Comparison of ENCODE assay signal across 42 mouse cellular contexts in genomic region chr10:129490101-129490500, GRCm38 (mm10). TPM values are rescaled to one million over a fixed set of nuclear protein-coding genes. Genes with fewer than 3 reads are reported as not detected.
A peak's percentile ranks its signal among the peaks of the same experiment; 100 is the strongest.
DNase-seq lines count a peak whose midpoint lies in the region; ATAC-seq lines count a peak whose summit lies in the region.
"Had no signal": no experiment of that assay in that cellular context is flagged by ENCODE, and none has a peak within 500 bp of the region (broad histone marks: within the 10 kb centered on the region; RNA-seq: fewer than 3 reads in every experiment).

No protein-coding gene starts in this region.

- no peak overlapping the region for H3K9ac ChIP-seq in forebrain, embryonic 16.5 days (replicated peaks; ENCODE audit: low read depth, low read length)
- H3K9ac ChIP-seq: forebrain, embryonic 12.5 days; hindbrain, embryonic 12.5 days; intestine, embryonic 15.5 days; liver, embryonic 14.5 days; midbrain, embryonic 13.5 days; neural tube, embryonic 13.5 days had no signal

- H3K9me3 ChIP-seq in forebrain, embryonic 16.5 days (ENCODE audit: control insufficient read depth, low read length): no peaks in the 10 kb centered on the region
- H3K9me3 ChIP-seq: forebrain, embryonic 12.5 days; hindbrain, embryonic 12.5 days; intestine, embryonic 15.5 days; midbrain, embryonic 13.5 days; neural tube, embryonic 13.5 days had no signal

- intact Hi-C loops in left cerebral cortex, postnatal 25 days (cut with DNase I): no loop called here
- intact Hi-C loops in gastrocnemius, postnatal 36 days (cut with DNase I): no loop called here

- H3K4me3 ChIP-seq in forebrain, embryonic 16.5 days (replicated peaks; ENCODE audit: low read length): no peak overlapping the region
- H3K4me3 ChIP-seq: erythroblast, embryonic 14.5 days; forebrain, embryonic 12.5 days; hindbrain, embryonic 12.5 days; intestine, embryonic 15.5 days; midbrain, embryonic 13.5 days; neural tube, embryonic 13.5 days had no signal

- H3K27me3 ChIP-seq in forebrain, embryonic 16.5 days (replicated peaks; ENCODE audit: control insufficient read depth, insufficient read depth, low read length): no peaks in the 10 kb centered on the region
- H3K27me3 ChIP-seq: forebrain, embryonic 12.5 days; hindbrain, embryonic 12.5 days; intestine, embryonic 15.5 days; midbrain, embryonic 13.5 days; neural tube, embryonic 13.5 days; Patski had no signal

- no peaks in the 10 kb centered on the region for H3K4me1 ChIP-seq in forebrain, embryonic 16.5 days (replicated peaks; ENCODE audit: control insufficient read depth, insufficient read depth, low read length)
- H3K4me1 ChIP-seq: forebrain, embryonic 12.5 days; hindbrain, embryonic 12.5 days; intestine, embryonic 15.5 days; midbrain, embryonic 13.5 days; neural tube, embryonic 13.5 days had no signal

- no peaks in the 10 kb centered on the region for H3K36me3 ChIP-seq in forebrain, embryonic 16.5 days (ENCODE audit: control insufficient read depth, insufficient read depth)
- H3K36me3 ChIP-seq: forebrain, embryonic 12.5 days; hindbrain, embryonic 12.5 days; intestine, embryonic 15.5 days; midbrain, embryonic 13.5 days; neural tube, embryonic 13.5 days had no signal

- H3K27ac ChIP-seq in forebrain, embryonic 16.5 days (ENCODE audit: low read length): no peak overlapping the region
- H3K27ac ChIP-seq: forebrain, embryonic 12.5 days; hindbrain, embryonic 12.5 days; hindbrain, postnatal 0 days; intestine, embryonic 15.5 days; kidney, postnatal 0 days; liver, embryonic 14.5 days; macrophage; midbrain, embryonic 13.5 days; neural tube, embryonic 13.5 days had no signal

- DNase-seq in layer of hippocampus, adult 9-10 months (ENCODE audit: low spot score): peak; percentile 0
- DNase-seq in layer of hippocampus, adult 8-10 months (ENCODE audit: low spot score in 2 of 2): no peak
- peak; percentile 35 to 55 for DNase-seq in right cerebral cortex, adult 2 months (ENCODE audit: low spot score in 2 of 2)
- DNase-seq in right cerebral cortex, postnatal 4 days: no peak
- DNase-seq in left cerebral cortex, postnatal 25 days (ENCODE audit: low spot score in 2 of 2): peak; percentile 4 to 80
- DNase-seq in heart, adult 8-10 months (ENCODE audit: low spot score): no peak
- no peak for DNase-seq in gastrocnemius, postnatal 36 days
- DNase-seq: adrenal gland, postnatal 10 days; cerebellum, adult 11 months; cerebellum, adult 9-10 months; gastrocnemius, postnatal 14 days; heart, adult 11 months; heart, postnatal 36 days; kidney, adult 2 months; kidney, postnatal 4 days; liver; lung, adult 2 months; lung, postnatal 10 days; thymus, postnatal 14 days had no signal

- H3K4me2 ChIP-seq in forebrain, embryonic 16.5 days (ENCODE audit: low read length): no peak overlapping the region
- H3K4me2 ChIP-seq: forebrain, embryonic 12.5 days; heart, embryonic 11.5 days; hindbrain, embryonic 12.5 days; intestine, embryonic 15.5 days; midbrain, embryonic 13.5 days; neural tube, embryonic 13.5 days had no signal

- no peak for ATAC-seq in forebrain, embryonic 16.5 days
- ATAC-seq: hindbrain, postnatal 0 days; intestine, embryonic 15.5 days; midbrain, embryonic 13.5 days; Patski had no signal

- 80% methylated on average over 2 of the region's 2 CpGs for WGBS in forebrain, embryonic 16.5 days

RNA-seq across cellular contexts. Expression of gene Olfr789, which starts 5.5 kb away (rescaled TPM):
- not detected for total RNA-seq in layer of hippocampus, adult 8-10 months (2022)
- not detected for total RNA-seq in left cerebral cortex, postnatal 25 days (2021)
- total RNA-seq in heart, adult 8-10 months (2022): not detected
- polyA plus RNA-seq in forebrain, embryonic 16.5 days (2015; fragmentation: Nextera tagmentation; extraction: Ambion mirVana): not detected in 2 replicates
- total RNA-seq in gastrocnemius, postnatal 36 days (2021): not detected
- total RNA-seq: adrenal gland, postnatal 10 days; gastrocnemius, postnatal 14 days; heart, postnatal 36 days; hindbrain, postnatal 0 days; layer of hippocampus, postnatal 10 days; megakaryocyte-erythroid progenitor cell, adult 5-6 weeks; MEL had no signal
- polyA plus RNA-seq: cortical plate, adult 2 months; embryonic facial prominence, embryonic 14.5 days; erythroblast, embryonic 14.5 days; forebrain, embryonic 12.5 days; heart, embryonic 11.5 days; heart, embryonic 16.5 days; hindbrain, embryonic 12.5 days; hindbrain, postnatal 0 days; intestine, embryonic 15.5 days; kidney, adult 2 months; kidney, postnatal 0 days; limb, embryonic 11.5 days; liver, embryonic 14.5 days; lung, adult 2 months; macrophage; midbrain, embryonic 13.5 days; neural tube, embryonic 13.5 days; Patski; small intestine, adult 2 months; stomach, embryonic 14.5 days; urinary bladder, adult 2 months had no signal

RNA-seq across cellular contexts. Expression of gene Olfr790, which starts 8.2 kb away (rescaled TPM):
- not detected for total RNA-seq in layer of hippocampus, adult 8-10 months (2022)
- not detected for total RNA-seq in left cerebral cortex, postnatal 25 days (2021)
- not detected for total RNA-seq in heart, adult 8-10 months (2022)
- polyA plus RNA-seq in forebrain, embryonic 16.5 days (2015; fragmentation: Nextera tagmentation; extraction: Ambion mirVana): not detected in 2 replicates
- not detected for total RNA-seq in gastrocnemius, postnatal 36 days (2021)
- total RNA-seq: adrenal gland, postnatal 10 days; gastrocnemius, postnatal 14 days; heart, postnatal 36 days; hindbrain, postnatal 0 days; layer of hippocampus, postnatal 10 days; megakaryocyte-erythroid progenitor cell, adult 5-6 weeks; MEL had no signal
- polyA plus RNA-seq: cortical plate, adult 2 months; embryonic facial prominence, embryonic 14.5 days; erythroblast, embryonic 14.5 days; forebrain, embryonic 12.5 days; heart, embryonic 11.5 days; heart, embryonic 16.5 days; hindbrain, embryonic 12.5 days; hindbrain, postnatal 0 days; intestine, embryonic 15.5 days; kidney, adult 2 months; kidney, postnatal 0 days; limb, embryonic 11.5 days; liver, embryonic 14.5 days; lung, adult 2 months; macrophage; midbrain, embryonic 13.5 days; neural tube, embryonic 13.5 days; Patski; small intestine, adult 2 months; stomach, embryonic 14.5 days; urinary bladder, adult 2 months had no signal

RNA-seq across cellular contexts. Expression of gene Olfr788, which starts 19.3 kb away (rescaled TPM):
- total RNA-seq in layer of hippocampus, adult 8-10 months (2022): not detected
- total RNA-seq in left cerebral cortex, postnatal 25 days (2021): not detected
- not detected for total RNA-seq in heart, adult 8-10 months (2022)
- not detected in 2 replicates for polyA plus RNA-seq in forebrain, embryonic 16.5 days (2015; fragmentation: Nextera tagmentation; extraction: Ambion mirVana)
- not detected for total RNA-seq in gastrocnemius, postnatal 36 days (2021)
- total RNA-seq: adrenal gland, postnatal 10 days; gastrocnemius, postnatal 14 days; heart, postnatal 36 days; hindbrain, postnatal 0 days; layer of hippocampus, postnatal 10 days; megakaryocyte-erythroid progenitor cell, adult 5-6 weeks; MEL had no signal
- polyA plus RNA-seq: cortical plate, adult 2 months; embryonic facial prominence, embryonic 14.5 days; erythroblast, embryonic 14.5 days; forebrain, embryonic 12.5 days; heart, embryonic 11.5 days; heart, embryonic 16.5 days; hindbrain, embryonic 12.5 days; hindbrain, postnatal 0 days; intestine, embryonic 15.5 days; kidney, adult 2 months; kidney, postnatal 0 days; limb, embryonic 11.5 days; liver, embryonic 14.5 days; lung, adult 2 months; macrophage; midbrain, embryonic 13.5 days; neural tube, embryonic 13.5 days; Patski; small intestine, adult 2 months; stomach, embryonic 14.5 days; urinary bladder, adult 2 months had no signal

RNA-seq across cellular contexts. Expression of gene Olfr787, which starts 28.4 kb away (rescaled TPM):
- total RNA-seq in layer of hippocampus, adult 8-10 months (2022): not detected
- total RNA-seq in left cerebral cortex, postnatal 25 days (2021): not detected
- total RNA-seq in heart, adult 8-10 months (2022): not detected
- not detected in 2 replicates for polyA plus RNA-seq in forebrain, embryonic 16.5 days (2015; fragmentation: Nextera tagmentation; extraction: Ambion mirVana)
- not detected for total RNA-seq in gastrocnemius, postnatal 36 days (2021)
- total RNA-seq: adrenal gland, postnatal 10 days; gastrocnemius, postnatal 14 days; heart, postnatal 36 days; hindbrain, postnatal 0 days; layer of hippocampus, postnatal 10 days; megakaryocyte-erythroid progenitor cell, adult 5-6 weeks; MEL had no signal
- polyA plus RNA-seq: cortical plate, adult 2 months; embryonic facial prominence, embryonic 14.5 days; erythroblast, embryonic 14.5 days; forebrain, embryonic 12.5 days; heart, embryonic 11.5 days; heart, embryonic 16.5 days; hindbrain, embryonic 12.5 days; hindbrain, postnatal 0 days; intestine, embryonic 15.5 days; kidney, adult 2 months; kidney, postnatal 0 days; limb, embryonic 11.5 days; liver, embryonic 14.5 days; lung, adult 2 months; macrophage; midbrain, embryonic 13.5 days; Patski; small intestine, adult 2 months; stomach, embryonic 14.5 days; urinary bladder, adult 2 months had no signal

RNA-seq across cellular contexts. Expression of gene Olfr791, which starts 31.5 kb away (rescaled TPM):
- total RNA-seq in layer of hippocampus, adult 8-10 months (2022): not detected
- total RNA-seq in left cerebral cortex, postnatal 25 days (2021): not detected
- total RNA-seq in heart, adult 8-10 months (2022): not detected
- polyA plus RNA-seq in forebrain, embryonic 16.5 days (2015; fragmentation: Nextera tagmentation; extraction: Ambion mirVana): not detected in 2 replicates
- not detected for total RNA-seq in gastrocnemius, postnatal 36 days (2021)
- total RNA-seq: adrenal gland, postnatal 10 days; gastrocnemius, postnatal 14 days; heart, postnatal 36 days; hindbrain, postnatal 0 days; layer of hippocampus, postnatal 10 days; megakaryocyte-erythroid progenitor cell, adult 5-6 weeks; MEL had no signal
- polyA plus RNA-seq: cortical plate, adult 2 months; embryonic facial prominence, embryonic 14.5 days; erythroblast, embryonic 14.5 days; forebrain, embryonic 12.5 days; heart, embryonic 11.5 days; heart, embryonic 16.5 days; hindbrain, embryonic 12.5 days; hindbrain, postnatal 0 days; intestine, embryonic 15.5 days; kidney, adult 2 months; kidney, postnatal 0 days; limb, embryonic 11.5 days; liver, embryonic 14.5 days; lung, adult 2 months; macrophage; midbrain, embryonic 13.5 days; neural tube, embryonic 13.5 days; Patski; small intestine, adult 2 months; stomach, embryonic 14.5 days; urinary bladder, adult 2 months had no signal

Comparison
In these comparisons a context has a peak if more than half of its experiments do, and no peak if none do; other contexts are left out.
1. DNase-seq: peak in layer of hippocampus, adult 9-10 months (single experiment), right cerebral cortex, adult 2 months (2 of 2) and left cerebral cortex, postnatal 25 days (2 of 2); none in layer of hippocampus, adult 8-10 months (0 of 2), right cerebral cortex, postnatal 4 days (single experiment), heart, adult 8-10 months (single experiment) and gastrocnemius, postnatal 36 days (0 of 2).